Mouse (Mus musculus): ENCODE measurements around the gene Slc5a11.

Gene Slc5a11

DNA sequence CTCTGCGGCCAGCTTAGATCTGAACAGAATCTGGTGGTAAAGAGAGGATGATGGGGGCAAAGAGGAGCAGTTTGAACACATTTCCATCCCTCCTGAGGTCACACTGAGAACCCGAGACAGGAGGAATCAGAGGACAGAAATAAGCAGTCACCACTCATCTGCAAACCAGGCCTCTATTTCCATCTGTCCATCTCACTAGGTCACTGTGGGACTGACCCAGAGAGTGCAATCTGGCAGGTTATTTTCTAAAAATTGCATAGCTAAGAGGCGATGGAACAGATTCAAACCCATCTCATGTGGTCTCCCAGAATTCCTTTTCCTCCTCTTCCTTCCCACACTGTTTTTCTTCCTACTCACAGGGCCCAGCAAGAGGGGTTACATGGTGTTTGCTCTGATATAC, 73.3 kb downstream of the Slc5a11 start:
- DNase-seq: no peak

- no peak for DNase-seq
Observed at GRCm38 (mm10) chr7:123289176-123289575, 74.6 kb downstream of the Slc5a11 start.

GRCm38 (mm10) chr7:123291942-123292341, 77.4 kb downstream of the Slc5a11 start:
- DNase-seq: no peak

- DNase-seq: no peak
Observed at GRCm38 (mm10) chr7:123293898-123294297, 79.3 kb downstream of the Slc5a11 start.

- no peak for DNase-seq
Observed at GRCm38 (mm10) chr7:123295423-123295822, 80.8 kb downstream of the Slc5a11 start.

- no peak for DNase-seq
Observed at GRCm38 (mm10) chr7:123296097-123296496, 81.5 kb downstream of the Slc5a11 start.

DNA sequence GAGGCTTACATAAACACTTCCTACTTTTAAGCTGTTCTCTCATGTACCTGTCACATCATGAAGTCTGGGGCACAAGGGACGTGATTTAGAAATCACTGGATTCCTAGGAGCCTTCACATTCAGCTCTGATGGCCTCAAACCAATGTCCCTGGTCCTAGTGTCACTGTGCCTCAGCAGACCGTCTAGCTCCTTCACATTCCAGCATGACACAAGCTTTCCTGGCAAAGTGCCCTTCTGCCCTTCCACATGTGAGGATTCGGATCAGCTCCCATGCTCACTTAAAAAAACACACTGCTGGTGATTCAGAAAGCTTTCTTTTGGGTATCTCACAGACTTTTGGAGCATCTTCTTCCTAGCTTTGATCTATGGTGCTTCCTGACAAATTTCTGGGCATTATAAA, 83.6 kb downstream of the Slc5a11 start:
- peak; percentile 44 for DNase-seq

DNA sequence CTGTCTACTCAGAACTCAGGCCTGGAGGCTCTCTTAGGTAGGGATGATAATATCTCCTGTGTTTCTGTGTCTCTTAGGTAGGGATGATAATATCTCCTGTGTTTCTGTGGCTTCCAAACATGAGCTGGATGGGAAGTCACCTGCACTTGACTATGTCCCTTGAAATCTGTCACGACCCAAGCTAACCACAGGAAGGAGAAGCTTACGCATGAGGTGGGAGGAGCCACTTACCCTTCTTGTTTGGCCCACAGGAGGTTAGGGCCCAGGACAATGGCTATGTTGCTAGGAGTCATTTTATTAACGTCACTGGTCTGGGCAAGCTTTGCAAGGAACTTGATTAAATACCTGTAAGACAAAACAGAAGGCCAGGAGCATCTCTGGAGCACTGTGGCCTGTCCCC, 85.7 kb downstream of the Slc5a11 start:
- DNase-seq: no peak

DNA sequence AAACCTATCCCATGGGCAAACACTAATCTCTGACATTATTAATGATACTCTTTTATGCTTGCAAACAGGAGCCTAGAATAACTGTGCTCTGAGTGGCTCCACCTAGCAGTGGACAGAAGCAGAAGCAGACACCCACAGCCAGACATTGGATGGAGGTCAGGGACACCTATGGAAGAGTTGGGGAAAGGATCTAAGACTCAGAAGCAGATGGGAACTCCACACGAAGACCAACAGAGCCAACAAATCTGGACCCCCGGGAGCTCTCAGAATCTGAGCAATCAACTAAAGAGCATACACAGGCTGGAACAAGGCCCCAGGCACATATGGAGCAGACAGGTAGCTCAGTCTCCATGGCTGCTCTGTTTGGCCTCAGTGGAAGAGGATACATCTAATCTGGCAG, 90.8 kb downstream of the Slc5a11 start:
- no peak for DNase-seq

DNA sequence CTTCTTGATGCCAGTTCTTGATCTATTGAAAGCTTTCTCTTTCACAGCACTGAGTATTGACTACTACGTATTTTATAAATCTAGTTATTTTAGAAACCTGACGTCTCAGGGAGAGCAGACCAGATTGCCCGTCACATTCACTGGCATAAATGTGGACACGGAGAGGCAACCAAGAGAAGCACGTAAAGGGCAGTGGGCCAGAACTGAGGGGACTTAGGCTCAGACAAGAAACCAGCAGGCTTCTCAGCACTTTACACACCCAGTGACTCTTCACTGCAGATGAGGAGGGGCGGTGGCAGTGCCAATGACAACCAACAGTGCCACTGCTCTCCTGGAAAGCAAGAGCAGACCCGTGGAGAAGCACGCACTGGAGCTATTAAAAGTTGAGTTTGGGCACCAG, 92.7 kb downstream of the Slc5a11 start:
- DNase-seq: no peak

GRCm38 (mm10) chr7:123307887-123308558, 93.4 kb downstream of the Slc5a11 start:
- no peak for DNase-seq

- no peak for DNase-seq
Observed at GRCm38 (mm10) chr7:123311836-123312235, 97.3 kb downstream of the Slc5a11 start.

- DNase-seq: no peak
Observed at GRCm38 (mm10) chr7:123312738-123313137, 98.2 kb downstream of the Slc5a11 start.

GRCm38 (mm10) chr7:123322452-123323121, 108.0 kb downstream of the Slc5a11 start:
- DNase-seq: no peak

Measured in kidney, postnatal 10 days (tissue).